Mouse (Mus musculus) limb, embryonic 10.5 days (tissue): ENCODE measurements around the gene Map3k20. TPM values are rescaled to one million over a fixed set of nuclear protein-coding genes. Genes with fewer than 3 reads are reported as not detected.
A peak's percentile ranks its signal among the peaks of the same experiment; 100 is the strongest.

ENCODE experiments used
- DNase-seq: peaks from one replicate; pipeline ENCODE4 v3.0.0-alpha.2; 2017; ENCODE audit warnings: low spot score
- H3K27ac ChIP-seq: fragments of 300-500 bp; sonication (generic); 2 replicates; pipeline ENCODE4 v1.5.1; 2016; ENCODE audit warnings: mild to moderate bottlenecking
- H3K27me3 ChIP-seq: fragments of 300-500 bp; sonication (generic); 2 replicates; pipeline ENCODE4 v1.6.1; 2016; ENCODE audit warnings: low read depth, mild to moderate bottlenecking; ENCODE audit not compliant: poor library complexity, severe bottlenecking
- H3K36me3 ChIP-seq: fragments of 300-500 bp; sonication (generic); 2 replicates; pipeline ENCODE4 v1.6.1; 2016; ENCODE audit warnings: mild to moderate bottlenecking, moderate library complexity
- H3K4me1 ChIP-seq: fragments of 300-500 bp; sonication (generic); 2 replicates; pipeline ENCODE4 v1.6.1; 2016
- H3K4me3 ChIP-seq: fragments of 300-500 bp; sonication (generic); 2 replicates; pipeline ENCODE4 v1.5.1; 2016; ENCODE audit warnings: mild to moderate bottlenecking, moderate library complexity
- H3K9me3 ChIP-seq: fragments of 300-500 bp; sonication (generic); replicated peaks from 2 replicates; pipeline ENCODE4 v1.6.1; 2016; ENCODE audit warnings: mild to moderate bottlenecking
- WGBS: fragments of 180-500 bp; shearing (Covaris S2); methylation state at CpG from one replicate; pipeline ENCODE4 v1.1.7; 2016; 5-methylcytosine and 5-hydroxymethylcytosine counted together
- polyA plus RNA-seq: library from polyadenylated mRNA; unstranded; fragments of >200 nt; fragmentation: Nextera tagmentation; extraction: Ambion mirVana; gene quantifications from 2 replicates; pipeline ENCODE4 v1.2.1, GENCODE M21; 2016

Map3k20 gene
- polyA plus RNA-seq, 1 experiment from 2014 or later, result 9.9 TPM

DNA sequence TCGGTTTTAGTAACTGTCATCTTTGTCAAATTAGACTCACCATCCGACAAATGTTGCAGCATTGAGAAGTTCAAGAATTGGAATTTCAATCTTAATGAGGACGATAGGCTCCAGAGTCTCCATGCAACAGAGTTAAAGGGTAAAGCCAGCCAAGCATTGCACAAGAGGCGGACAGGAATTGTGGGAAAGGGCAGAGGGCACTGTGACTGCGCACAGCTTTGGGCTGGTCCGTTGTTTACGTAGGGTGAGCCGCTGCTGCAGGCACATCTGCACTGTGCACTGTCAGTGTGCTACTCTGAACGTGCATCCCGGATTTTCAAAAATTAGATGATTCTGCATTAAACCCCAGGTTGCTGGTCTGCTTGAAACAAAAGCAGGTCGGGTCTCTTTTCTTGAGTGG is 27.9 kb downstream of the Map3k20 start:
- Histone ChIP-seq H3K27ac (no peak overlapping the region), H3K27me3 (no peaks in the 10 kb centered on the region), H3K4me3 (no peak overlapping the region), H3K9me3 (no peaks in the 10 kb centered on the region), H3K36me3 (no peaks in the 10 kb centered on the region), H3K4me1 (peaks cover 5% of the 10 kb centered on the region)
- WGBS, result 94% methylated on average over 11 of the region's 11 CpGs
- no peak for DNase-seq

DNA sequence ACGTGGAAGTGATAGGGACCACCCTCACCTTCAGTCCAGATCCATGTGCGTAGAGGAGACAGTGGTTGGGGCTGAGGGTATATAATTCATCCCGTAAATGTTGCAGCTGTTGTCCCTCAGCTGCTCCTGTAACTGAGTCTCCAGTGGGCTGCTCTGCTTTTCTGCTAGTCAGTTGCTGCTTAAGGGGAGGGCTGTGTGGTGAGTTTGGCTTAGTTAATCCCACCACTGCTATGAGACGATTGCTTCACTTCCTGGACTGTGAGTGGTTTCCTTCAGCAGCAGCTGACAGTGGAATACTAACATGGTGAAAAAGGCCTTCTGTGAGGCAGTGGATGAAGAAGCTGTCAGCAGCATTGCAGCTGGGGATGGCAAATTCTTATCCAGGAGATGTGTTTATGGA is 33.0 kb downstream of the Map3k20 start:
- Histone ChIP-seq H3K27me3 (no peaks in the 10 kb centered on the region), H3K36me3 (no peaks in the 10 kb centered on the region), H3K4me1 (peaks cover 20% of the 10 kb centered on the region), H3K4me3 (no peak overlapping the region), H3K9me3 (no peaks in the 10 kb centered on the region), H3K27ac (no peak overlapping the region)
- WGBS, result 72% methylated on average over 4 of the region's 4 CpGs
- DNase-seq, result no peak

DNA sequence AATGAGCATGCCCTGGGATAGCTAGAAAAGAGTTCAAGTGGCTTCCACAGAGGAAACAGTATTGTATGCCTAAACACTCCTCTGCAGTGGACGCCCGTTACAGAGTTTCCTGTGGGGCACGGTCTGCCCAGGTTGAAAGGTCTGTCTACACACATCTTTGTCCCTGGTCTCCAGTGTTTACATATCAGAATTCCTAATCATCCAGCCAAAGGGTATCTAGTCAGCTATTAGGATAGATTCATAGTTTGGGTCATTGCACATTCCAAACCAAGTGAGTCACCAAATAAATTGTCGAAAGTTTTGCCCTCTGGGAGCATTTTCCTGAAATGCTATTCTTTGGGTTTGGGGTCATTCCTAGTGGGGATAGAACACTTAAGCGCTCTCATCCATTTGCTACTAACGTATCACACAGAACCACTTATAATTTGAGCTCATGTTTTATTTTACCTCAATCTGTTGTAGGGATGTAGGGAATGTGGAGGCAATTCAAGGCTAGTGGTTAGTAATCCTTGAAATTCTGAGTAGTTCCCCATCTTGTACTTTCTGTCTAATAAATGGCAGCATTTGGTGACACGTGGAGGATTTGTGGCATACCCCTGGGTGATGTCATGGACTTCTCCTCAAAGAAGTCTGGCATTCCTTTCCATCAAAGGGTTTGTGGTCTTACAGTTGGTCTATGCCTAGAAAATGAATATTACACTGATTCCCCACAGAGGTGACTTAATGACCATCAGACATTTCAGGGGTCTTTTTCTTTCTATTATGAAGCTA is 33.8 kb downstream of the Map3k20 start:
- Histone ChIP-seq H3K9me3 (no peaks in the 10 kb centered on the region), H3K4me1 (peaks cover 21% of the 10 kb centered on the region), H3K36me3 (no peaks in the 10 kb centered on the region), H3K27ac (no peak overlapping the region), H3K27me3 (no peaks in the 10 kb centered on the region), H3K4me3 (no peak overlapping the region)
- 88% methylated on average over 7 of the region's 7 CpGs for WGBS
- peak; percentile 25 for DNase-seq

DNA sequence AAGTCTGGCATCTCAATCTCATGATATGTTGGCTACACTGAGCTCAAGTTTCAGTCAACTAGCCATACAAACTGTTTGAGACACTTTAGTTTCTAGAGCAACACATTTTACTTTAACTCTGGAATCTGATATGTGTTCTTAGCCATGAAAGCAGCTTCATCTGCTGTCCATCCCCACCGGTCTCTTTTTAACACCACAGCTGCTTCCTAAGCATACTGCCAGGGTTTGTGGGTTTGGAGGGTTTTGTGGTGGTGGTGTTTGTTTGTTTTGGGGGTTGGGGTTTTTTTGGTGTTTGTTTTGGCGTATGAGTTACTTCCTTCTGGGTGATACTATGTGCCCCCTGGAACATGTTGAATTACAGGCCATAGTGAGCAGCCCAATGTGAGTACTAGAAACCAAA is 35.2 kb downstream of the Map3k20 start:
- no peaks in the 10 kb centered on the region for H3K9me3 ChIP-seq
- H3K36me3 ChIP-seq, result no peaks in the 10 kb centered on the region
- DNase-seq, result no peak
- WGBS, result 78% methylated on average over 2 of the region's 2 CpGs
- no peak overlapping the region for H3K27ac ChIP-seq
- no peaks in the 10 kb centered on the region for H3K27me3 ChIP-seq
- H3K4me3 ChIP-seq, result no peak overlapping the region
- H3K4me1 ChIP-seq, result peaks cover 21% of the 10 kb centered on the region

DNA sequence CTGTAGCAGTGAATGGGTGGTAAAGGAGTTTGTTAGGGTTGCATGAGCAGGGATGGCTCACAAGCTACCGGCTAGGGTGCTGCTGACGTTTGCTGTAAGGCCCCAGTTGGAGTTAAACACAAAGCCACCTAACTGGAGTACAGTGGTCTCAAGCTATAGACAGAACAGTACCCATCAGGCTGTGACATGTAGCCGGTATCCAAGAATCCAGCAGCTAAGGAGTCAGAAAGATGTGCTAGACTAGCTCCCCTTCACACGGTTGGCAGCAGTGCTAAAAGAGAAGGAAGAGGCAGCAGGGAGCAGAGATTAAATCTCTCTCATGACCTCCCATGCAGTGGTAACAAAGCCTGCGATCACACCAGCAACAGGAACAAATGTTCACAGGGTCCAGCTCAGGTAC is 36.2 kb downstream of the Map3k20 start:
- peaks cover 24% of the 10 kb centered on the region for H3K4me1 ChIP-seq

DNA sequence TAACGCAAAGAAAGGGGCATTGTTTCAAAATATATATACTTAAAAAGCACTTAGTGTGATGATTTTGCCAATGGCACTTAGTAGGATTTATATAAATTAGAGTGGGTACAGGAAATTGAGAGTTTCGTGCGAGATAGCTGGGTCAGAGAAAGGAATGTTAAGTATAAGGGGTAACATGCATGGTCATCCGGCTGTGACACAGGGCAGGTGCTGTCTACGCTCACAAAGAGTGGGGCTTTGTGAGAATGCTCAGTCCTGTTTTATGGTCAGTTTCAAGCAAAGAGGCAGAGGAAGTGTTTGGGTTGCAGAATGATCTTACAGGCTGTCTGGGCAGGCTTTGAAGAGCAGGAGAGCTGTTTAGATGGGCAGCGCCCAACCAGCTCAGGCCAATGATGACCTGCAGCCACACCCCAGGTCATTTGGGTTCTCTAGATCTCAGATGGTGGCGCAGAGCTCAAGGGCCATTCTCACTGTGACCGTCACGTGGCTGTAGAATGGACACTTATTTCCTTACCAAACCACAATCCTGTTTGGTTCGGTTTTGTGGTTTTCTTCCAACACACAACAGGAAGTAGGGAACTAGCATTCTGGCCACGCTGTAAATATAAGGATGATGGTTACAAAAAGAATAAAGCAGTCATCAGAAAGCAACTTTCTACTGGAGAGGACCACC is 37.4 kb downstream of the Map3k20 start:
- no peak overlapping the region for H3K4me3 ChIP-seq
- 74% methylated on average over 11 of the region's 11 CpGs for WGBS
- no peaks in the 10 kb centered on the region for H3K9me3 ChIP-seq
- H3K4me1 ChIP-seq, result peaks cover 24% of the 10 kb centered on the region
- no peaks in the 10 kb centered on the region for H3K36me3 ChIP-seq
- no peak for DNase-seq
- no peaks in the 10 kb centered on the region for H3K27me3 ChIP-seq
- H3K27ac ChIP-seq, result no peak overlapping the region

More for the DNA sequence above, 36.2 kb downstream of the Map3k20 start:
- H3K36me3 ChIP-seq, result no peaks in the 10 kb centered on the region
- no peak overlapping the region for H3K27ac ChIP-seq
- no peaks in the 10 kb centered on the region for H3K9me3 ChIP-seq
- H3K4me3 ChIP-seq, result no peak overlapping the region
- 85% methylated on average over 5 of the region's 5 CpGs for WGBS
- H3K27me3 ChIP-seq, result no peaks in the 10 kb centered on the region
- DNase-seq, result no peak

DNA sequence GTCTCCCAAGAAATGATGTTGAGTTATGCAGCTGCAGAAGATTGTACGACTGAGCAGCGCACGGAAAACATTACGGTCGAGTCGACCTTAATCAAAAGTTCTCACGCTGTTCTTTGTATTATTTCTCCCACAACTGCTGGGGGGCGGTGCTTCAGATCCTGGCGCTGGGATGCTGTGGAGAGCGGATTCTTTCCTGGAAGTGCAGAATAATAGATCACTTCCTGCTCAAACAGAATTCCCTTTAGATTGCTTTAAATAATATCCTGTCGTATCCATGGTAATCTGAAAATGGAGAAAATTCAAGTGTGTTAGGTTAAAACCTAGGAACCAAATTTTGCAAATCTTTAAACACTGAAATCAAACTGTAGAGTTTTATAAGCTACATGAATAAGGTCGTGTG is 39.0 kb downstream of the Map3k20 start:
- H3K4me3 ChIP-seq, result no peak overlapping the region
- no peak overlapping the region for H3K27ac ChIP-seq
- 91% methylated on average over 12 of the region's 12 CpGs for WGBS
- H3K4me1 ChIP-seq, result peaks cover 13% of the 10 kb centered on the region
- no peaks in the 10 kb centered on the region for H3K9me3 ChIP-seq
- no peaks in the 10 kb centered on the region for H3K27me3 ChIP-seq
- no peaks in the 10 kb centered on the region for H3K36me3 ChIP-seq
- no peak for DNase-seq

DNA sequence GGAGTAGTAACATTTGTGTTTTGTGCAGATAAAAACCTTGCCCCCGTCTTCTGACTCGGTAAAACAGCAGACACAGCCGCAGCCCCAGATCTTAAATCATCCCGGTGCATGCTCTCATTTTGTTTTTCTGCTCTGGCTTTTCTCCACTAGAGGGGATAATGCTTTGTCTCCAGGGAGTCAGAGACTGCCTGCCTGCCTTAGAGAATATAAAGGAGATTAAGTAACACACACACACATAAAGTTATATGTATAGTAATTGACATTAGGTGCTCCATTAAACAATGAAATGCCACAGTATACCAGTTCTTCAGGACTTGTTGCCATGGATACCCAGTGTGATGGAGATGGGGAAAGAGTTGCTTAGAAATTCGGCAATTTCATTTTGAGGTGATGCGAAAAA is 41.1 kb downstream of the Map3k20 start:
- peaks cover 13% of the 10 kb centered on the region for H3K4me1 ChIP-seq
- 75% methylated on average over 6 of the region's 6 CpGs for WGBS
- H3K36me3 ChIP-seq, result no peaks in the 10 kb centered on the region

DNA sequence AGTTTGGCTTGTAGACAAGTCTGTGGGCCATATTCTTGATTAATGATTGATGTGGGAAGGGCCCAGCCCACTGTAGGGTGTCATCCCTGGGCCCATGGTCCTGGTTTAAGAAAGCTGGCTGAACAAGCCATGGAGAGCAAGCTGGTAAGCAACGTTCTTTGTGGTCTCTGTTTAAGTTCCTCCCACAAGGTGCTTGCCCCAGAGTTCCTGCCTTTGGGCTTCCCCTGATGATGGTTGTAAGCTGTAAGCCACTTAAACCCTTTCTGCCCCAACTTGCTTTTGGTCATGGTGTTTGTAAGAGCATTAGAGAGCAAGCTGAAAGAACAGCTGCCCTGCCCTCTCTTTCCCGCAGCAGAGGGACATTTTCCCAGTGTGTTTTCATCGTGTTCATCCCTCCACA is 43.0 kb downstream of the Map3k20 start:
- WGBS, result 84% methylated on average over 3 of the region's 3 CpGs
- Histone ChIP-seq H3K4me1 (peaks cover 5% of the 10 kb centered on the region), H3K4me3 (no peak overlapping the region), H3K9me3 (no peaks in the 10 kb centered on the region), H3K27me3 (no peaks in the 10 kb centered on the region), H3K36me3 (no peaks in the 10 kb centered on the region), H3K27ac (no peak overlapping the region)
- DNase-seq, result no peak

More for the DNA sequence above, 41.1 kb downstream of the Map3k20 start:
- Histone ChIP-seq H3K9me3 (no peaks in the 10 kb centered on the region), H3K4me3 (no peak overlapping the region), H3K27ac (no peak overlapping the region), H3K27me3 (no peaks in the 10 kb centered on the region)
- no peak for DNase-seq

DNA sequence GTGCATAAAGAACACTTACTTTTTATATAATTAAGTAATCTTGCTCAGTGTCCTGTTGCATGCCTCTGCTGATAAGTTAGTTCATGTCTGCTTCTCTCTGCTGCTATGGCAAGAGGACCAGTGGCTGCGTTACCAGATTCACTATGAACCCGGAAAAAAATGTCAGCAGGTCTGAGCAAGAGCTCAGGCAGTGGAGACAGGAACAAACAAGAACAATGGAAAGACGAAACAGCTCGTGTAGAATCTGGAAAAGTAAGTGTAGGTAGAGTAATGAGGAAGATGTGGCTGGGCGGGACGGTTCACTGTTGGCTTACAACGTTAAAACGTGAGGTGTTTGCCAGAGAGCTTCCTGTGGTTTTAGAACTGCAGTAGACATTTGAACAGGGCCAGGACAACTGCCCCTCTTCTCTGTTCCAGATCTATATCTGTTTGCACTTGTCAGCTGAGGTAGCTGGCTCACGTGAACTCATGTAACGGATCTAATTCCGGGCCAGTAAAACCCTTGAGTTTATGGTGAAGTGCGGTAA is 45.6 kb downstream of the Map3k20 start:
- Histone ChIP-seq H3K9me3 (no peaks in the 10 kb centered on the region), H3K27me3 (no peaks in the 10 kb centered on the region), H3K36me3 (no peaks in the 10 kb centered on the region), H3K4me1 (0 out of 2 replicates have a peak, but pooled peaks cover 3% of the 10 kb centered on the region), H3K4me3 (no peak overlapping the region), H3K27ac (no peak overlapping the region)
- WGBS, result 83% methylated on average over 12 of the region's 12 CpGs
- no peak for DNase-seq

DNA sequence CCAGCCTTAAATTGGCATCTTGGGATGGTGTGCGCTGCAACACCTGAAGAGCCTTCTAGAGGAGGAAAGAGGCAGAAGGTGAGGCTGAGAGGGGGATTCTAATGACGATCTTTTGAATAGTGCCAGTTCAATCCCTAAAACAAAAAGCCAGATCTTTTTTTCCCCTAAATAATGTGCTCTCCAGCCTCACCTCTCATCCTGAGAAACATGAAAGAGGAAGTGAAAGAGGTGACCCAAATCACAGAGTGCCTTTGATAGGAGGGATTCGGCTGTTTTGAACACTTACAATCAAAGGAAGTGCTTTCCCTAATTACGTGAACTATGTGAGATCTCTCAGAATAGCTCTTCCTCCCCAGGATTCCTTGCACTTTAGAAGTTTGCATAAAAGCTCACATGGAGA is 46.6 kb downstream of the Map3k20 start:
- no peaks in the 10 kb centered on the region for H3K36me3 ChIP-seq
- no peaks in the 10 kb centered on the region for H3K4me1 ChIP-seq
- no peaks in the 10 kb centered on the region for H3K27me3 ChIP-seq
- no peaks in the 10 kb centered on the region for H3K9me3 ChIP-seq
- DNase-seq, result no peak
- no peak overlapping the region for H3K4me3 ChIP-seq
- no peak overlapping the region for H3K27ac ChIP-seq
- WGBS, result 76% methylated on average over 4 of the region's 4 CpGs

DNA sequence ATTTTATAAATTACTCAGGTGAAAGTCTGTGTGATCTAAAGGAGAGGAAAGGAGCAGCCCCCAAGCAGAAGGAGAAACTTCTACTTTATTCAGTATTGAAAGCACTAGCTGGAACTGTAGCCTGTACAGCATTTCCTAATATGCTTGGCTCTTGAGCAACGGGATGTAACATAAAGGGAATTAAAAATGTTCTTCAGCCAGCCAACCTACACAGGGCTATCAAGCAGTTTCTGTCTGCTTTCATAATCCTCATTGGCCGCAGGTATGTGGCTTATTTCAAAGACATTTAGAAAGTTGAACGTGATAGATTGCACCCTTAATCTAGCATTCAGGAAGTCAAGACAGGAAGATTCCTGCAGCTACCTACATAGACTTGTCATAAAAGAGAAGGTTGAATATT is 47.8 kb downstream of the Map3k20 start:
- Histone ChIP-seq H3K4me1 (no peaks in the 10 kb centered on the region), H3K27me3 (no peaks in the 10 kb centered on the region), H3K9me3 (no peaks in the 10 kb centered on the region), H3K4me3 (no peak overlapping the region), H3K27ac (no peak overlapping the region), H3K36me3 (no peaks in the 10 kb centered on the region)
- 90% methylated on average over 3 of the region's 3 CpGs for WGBS
- no peak for DNase-seq

DNA sequence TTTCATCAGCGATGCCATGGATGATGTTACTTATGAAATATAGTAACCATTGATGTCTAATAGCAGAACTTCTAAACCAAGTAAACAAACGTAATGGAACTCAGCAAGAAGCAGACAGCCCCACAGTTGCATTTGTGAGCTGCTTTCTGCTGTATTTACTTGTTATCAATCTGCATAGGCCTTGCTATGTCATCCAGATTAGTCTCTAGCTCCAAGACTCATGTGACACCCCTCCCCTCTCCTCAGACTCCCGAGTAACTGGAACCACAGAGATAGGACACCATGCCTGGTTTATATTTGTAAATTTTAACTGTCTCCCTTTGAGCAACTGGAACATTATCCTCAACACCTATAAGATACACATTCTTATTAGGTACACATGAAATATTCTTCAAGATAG is 51.4 kb downstream of the Map3k20 start:
- Histone ChIP-seq H3K27ac (no peak overlapping the region), H3K36me3 (no peaks in the 10 kb centered on the region), H3K27me3 (no peaks in the 10 kb centered on the region), H3K9me3 (no peaks in the 10 kb centered on the region), H3K4me3 (no peak overlapping the region), H3K4me1 (no peaks in the 10 kb centered on the region)
- DNase-seq, result no peak
- WGBS, result 89% methylated on average over 3 of the region's 3 CpGs
